Mouse (Mus musculus) heart, adult 2 months (tissue): Measurements from ENCODE around the gene 4931428L18Rik.

Experiments
- CTCF ChIP-seq: fragments of 200-600 bp; IDR thresholded peaks from 2 replicates; pipeline ENCODE4 v1.8.1; 2022; ENCODE audit warnings: antibody characterized with exemption, mild to moderate bottlenecking, moderate library complexity
- POLR2A ChIP-seq: fragments of 200-500 bp; IDR thresholded peaks from 2 replicates; pipeline ENCODE4 v1.6.1; 2011; ENCODE audit warnings: mild to moderate bottlenecking, low read depth, low read length, control low read depth; ENCODE audit not compliant: insufficient read depth

- TF ChIP-seq POLR2A: no peak
- no peak for TF ChIP-seq CTCF
Observed at GRCm38 (mm10) chr1:31176101-31176500, 46.4 kb downstream of the 4931428L18Rik start, which contains the start of gene Lgsn.
